Comparison of ENCODE assay signal across 9 mouse cellular contexts in the genomic region with DNA sequence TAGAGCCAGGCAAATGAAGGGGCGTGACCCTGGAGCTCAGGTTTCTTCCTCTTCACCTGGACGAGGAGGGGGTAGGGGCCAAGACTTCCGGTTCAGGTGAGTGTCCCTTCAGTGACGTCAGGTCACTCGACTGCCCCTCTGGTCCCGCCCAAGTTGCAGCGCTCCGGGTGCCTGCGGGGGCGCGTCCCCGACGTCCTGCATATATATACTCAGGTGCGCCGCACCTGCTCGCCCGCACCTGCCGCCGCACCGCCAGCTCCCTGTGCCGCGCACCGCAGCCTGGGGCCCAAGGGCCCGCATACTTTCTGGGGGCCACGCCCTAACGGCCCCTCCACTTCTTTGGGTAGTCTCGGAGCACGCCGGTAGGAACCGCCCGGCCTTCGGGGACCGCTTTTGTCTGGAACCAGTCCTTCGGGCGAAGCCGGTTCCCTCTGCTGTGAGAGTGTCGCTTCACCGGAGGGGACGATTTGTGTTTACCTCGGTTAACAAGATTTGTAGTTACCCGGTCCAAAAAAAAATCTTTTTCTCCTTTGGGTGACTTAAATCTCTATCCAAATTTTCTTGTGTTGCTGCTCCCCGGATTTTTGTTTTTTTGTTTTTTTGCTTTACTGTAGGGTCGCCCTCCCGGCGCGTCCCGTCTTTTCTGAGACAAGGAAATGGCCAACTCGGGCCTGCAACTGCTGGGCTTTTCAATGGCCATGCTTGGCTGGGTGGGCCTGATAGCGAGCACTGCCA. TPM values are rescaled to one million over a fixed set of nuclear protein-coding genes. Genes with fewer than 3 reads are reported as not detected.
DNase-seq lines count a peak whose midpoint lies in the region; ATAC-seq and TF ChIP-seq lines count a peak whose summit lies in the region.
"Had no signal": no experiment of that assay in that cellular context is flagged by ENCODE, and none has a peak within 500 bp of the region (broad histone marks: within the 10 kb centered on the region; RNA-seq: fewer than 3 reads in every experiment).

No protein-coding gene starts in this region.

- H3K4me1 ChIP-seq in heart, postnatal 0 days (ENCODE audit: control insufficient read depth, insufficient read depth) = 0 out of 2 replicates have a peak, but pooled peaks cover 10% of the 10 kb centered on the region
- H3K4me1 ChIP-seq in heart, adult 2 months (ENCODE audit: control insufficient read depth, insufficient read depth, low read length) = peaks cover 2% of the 10 kb centered on the region; the same call in 1 of the 2 replicates
- peaks cover 29% of the 10 kb centered on the region for H3K4me1 ChIP-seq in liver, embryonic 15.5 days (replicated peaks)

- no peaks in the 10 kb centered on the region for H3K79me2 ChIP-seq in heart, adult 2 months (replicated peaks; ENCODE audit: control insufficient read depth, insufficient read depth, low read length)

- 5% methylated on average over 48 of the region's 49 CpGs for WGBS in heart, postnatal 0 days
- 10% methylated on average over 49 of the region's 49 CpGs for WGBS in heart, adult 2 months
- 4% methylated on average over 49 of the region's 49 CpGs for WGBS in liver, embryonic 15.5 days (ENCODE audit: insufficient replicate concordance)

- H3K36me3 ChIP-seq in heart, postnatal 0 days (replicated peaks; ENCODE audit: control insufficient read depth, insufficient read depth, low read length) = peaks cover 25% of the 10 kb centered on the region
- no peaks in the 10 kb centered on the region for H3K36me3 ChIP-seq in heart, adult 2 months (ENCODE audit: control insufficient read depth, insufficient read depth, low read length)
- H3K36me3 ChIP-seq in liver, embryonic 15.5 days (replicated peaks) = peaks cover 24% of the 10 kb centered on the region

- H3K4me3 ChIP-seq in heart, postnatal 0 days (ENCODE audit: low read depth, low read length) = peak overlapping the region; percentile 44
- H3K4me3 ChIP-seq in heart, adult 2 months = no peak overlapping the region
- peak overlapping the region; percentile 47 for H3K4me3 ChIP-seq in liver, embryonic 15.5 days (replicated peaks)

- peaks cover 52% of the 10 kb centered on the region for H3K27me3 ChIP-seq in heart, postnatal 0 days (ENCODE audit: control insufficient read depth, insufficient read depth, low read length)
- H3K27me3 ChIP-seq in heart, adult 2 months (ENCODE audit: control insufficient read depth, insufficient read depth, low read length) = peaks cover 11% of the 10 kb centered on the region
- peaks cover 79% of the 10 kb centered on the region for H3K27me3 ChIP-seq in liver, embryonic 15.5 days

- no peak overlapping the region for H3K27ac ChIP-seq in heart, postnatal 0 days (ENCODE audit: low read depth)
- H3K27ac ChIP-seq in heart, adult 2 months = no peak overlapping the region
- no peak overlapping the region for H3K27ac ChIP-seq in liver, embryonic 15.5 days (replicated peaks)

- no peak overlapping the region for H3K9ac ChIP-seq in heart, postnatal 0 days (replicated peaks; ENCODE audit: low read depth, low read length)
- H3K9ac ChIP-seq in heart, adult 2 months (ENCODE audit: low read depth, low read length) = no peak overlapping the region
- no peak overlapping the region for H3K9ac ChIP-seq in liver, embryonic 15.5 days

- no peak for TF ChIP-seq CTCF in heart, postnatal 0 days (IDR thresholded peaks at IDR 0.05; ENCODE audit: low read depth)
- no peak for TF ChIP-seq CTCF in heart, adult 2 months (IDR thresholded peaks at IDR 0.05)

- peak overlapping the region; percentile 65; the same call in 1 of the 2 replicates for H3K4me2 ChIP-seq in heart, postnatal 0 days (ENCODE audit: low read depth, low read length)
- H3K4me2 ChIP-seq in liver, embryonic 15.5 days = peak overlapping the region; percentile 74

- H3K9me3 ChIP-seq in heart, postnatal 0 days (replicated peaks; ENCODE audit: control insufficient read depth, low read length) = no peaks in the 10 kb centered on the region
- H3K9me3 ChIP-seq in liver, embryonic 15.5 days (replicated peaks) = no peaks in the 10 kb centered on the region

- intact Hi-C loops in heart, adult 2 months (cut with DNase I) = no loop called here

- no peak for TF ChIP-seq EP300 in heart, postnatal 0 days (IDR thresholded peaks at IDR 0.05; ENCODE audit: low read depth)
- TF ChIP-seq EP300 in heart, adult 2 months (IDR thresholded peaks at IDR 0.05; ENCODE audit: insufficient read depth, low read depth, low read length) = no peak

- ATAC-seq in heart, postnatal 0 days (ENCODE audit: insufficient read depth, low read depth) = no peak
- no peak for ATAC-seq in liver, embryonic 15.5 days (ENCODE audit: insufficient read depth)
- no peak for ATAC-seq in megakaryocyte progenitor cell, adult 5-6 weeks (replicated peaks; ENCODE audit: poor library complexity)

- TF ChIP-seq POLR2A in heart, adult 2 months (IDR thresholded peaks at IDR 0.05; ENCODE audit: insufficient read depth, low read depth, low read length) = no peak

- no peak for DNase-seq in heart, postnatal 0 days (ENCODE audit: low spot score)
- DNase-seq in heart, adult 2 months = no peak
- DNase-seq in induced T-regulatory cell, adult 2 months (ENCODE audit: low read depth) = peak; percentile 35
- DNase-seq in retina, embryonic 14.5 days (ENCODE audit: low spot score) = peak; percentile 22
- no peak for DNase-seq in cerebellum, postnatal 25 days
- no peak for DNase-seq in layer of hippocampus, adult 9-10 months (ENCODE audit: low spot score)

RNA-seq across cellular contexts. Expression of gene Cldn7, which starts 0.9 kb away (rescaled TPM):
- total RNA-seq in heart, postnatal 0 days (2014; rRNA removed; ENCODE audit: low replicate concordance) = 0.93 TPM in 1 of 2 replicates, not detected in the other
- 0.64 and 1.8 TPM in 2 replicates for polyA plus RNA-seq in heart, postnatal 0 days (2015; fragmentation: Nextera tagmentation; extraction: Ambion mirVana)
- not detected for total RNA-seq in heart, adult 2 months (2021)
- polyA plus RNA-seq in heart, adult 2 months (2012; rRNA removed) = 0.50 and 3.5 TPM in 2 replicates
- polyA plus RNA-seq in liver, embryonic 15.5 days (2015; fragmentation: Nextera tagmentation; extraction: Ambion mirVana) = 4.5 and 6.6 TPM in 2 replicates
- total RNA-seq in megakaryocyte progenitor cell, adult 5-6 weeks (2015) = not detected in 2 replicates
- total RNA-seq in megakaryocyte progenitor cell, adult 5-6 weeks (2017) = not detected in 2 replicates

RNA-seq across cellular contexts. Expression of gene Ctdnep1, which starts 15.5 kb away (rescaled TPM):
- total RNA-seq in heart, postnatal 0 days (2014; rRNA removed; ENCODE audit: low replicate concordance) = 43.0 and 45.6 TPM in 2 replicates
- 24.8 and 25.5 TPM in 2 replicates for polyA plus RNA-seq in heart, postnatal 0 days (2015; fragmentation: Nextera tagmentation; extraction: Ambion mirVana)
- 100 to 1,000 TPM; 143 to 144 TPM for total RNA-seq in heart, adult 2 months (2021)
- 138 and 190 TPM in 2 replicates for polyA plus RNA-seq in heart, adult 2 months (2012; rRNA removed)
- 8.9 and 11.9 TPM in 2 replicates for polyA plus RNA-seq in liver, embryonic 15.5 days (2015; fragmentation: Nextera tagmentation; extraction: Ambion mirVana)
- total RNA-seq in megakaryocyte progenitor cell, adult 5-6 weeks (2015) = 131 and 135 TPM in 2 replicates
- total RNA-seq in megakaryocyte progenitor cell, adult 5-6 weeks (2017) = 28.7 and 33.7 TPM in 2 replicates

RNA-seq across cellular contexts. Expression of gene Elp5, which starts 16.9 kb away (rescaled TPM):
- 77.7 and 108 TPM in 2 replicates for total RNA-seq in heart, postnatal 0 days (2014; rRNA removed; ENCODE audit: low replicate concordance)
- 89.8 and 96.1 TPM in 2 replicates for polyA plus RNA-seq in heart, postnatal 0 days (2015; fragmentation: Nextera tagmentation; extraction: Ambion mirVana)
- total RNA-seq in heart, adult 2 months (2021) = 10 to 100 TPM; 39.0 to 42.2 TPM
- polyA plus RNA-seq in heart, adult 2 months (2012; rRNA removed) = 61.6 and 78.5 TPM in 2 replicates
- 58.1 and 60.5 TPM in 2 replicates for polyA plus RNA-seq in liver, embryonic 15.5 days (2015; fragmentation: Nextera tagmentation; extraction: Ambion mirVana)
- total RNA-seq in megakaryocyte progenitor cell, adult 5-6 weeks (2015) = 110 and 129 TPM in 2 replicates
- total RNA-seq in megakaryocyte progenitor cell, adult 5-6 weeks (2017) = 57.5 and 66.1 TPM in 2 replicates

RNA-seq across cellular contexts. Expression of gene Slc2a4, which starts 17.4 kb away (rescaled TPM):
- 235 and 267 TPM in 2 replicates for total RNA-seq in heart, postnatal 0 days (2014; rRNA removed; ENCODE audit: low replicate concordance)
- polyA plus RNA-seq in heart, postnatal 0 days (2015; fragmentation: Nextera tagmentation; extraction: Ambion mirVana) = 89.2 and 89.7 TPM in 2 replicates
- total RNA-seq in heart, adult 2 months (2021) = 100 to 1,000 TPM; 363 to 456 TPM
- 516 and 737 TPM in 2 replicates for polyA plus RNA-seq in heart, adult 2 months (2012; rRNA removed)
- polyA plus RNA-seq in liver, embryonic 15.5 days (2015; fragmentation: Nextera tagmentation; extraction: Ambion mirVana) = 19.9 and 22.1 TPM in 2 replicates
- 0.22 TPM in 1 of 2 replicates, not detected in the other for total RNA-seq in megakaryocyte progenitor cell, adult 5-6 weeks (2015)
- not detected in 2 replicates for total RNA-seq in megakaryocyte progenitor cell, adult 5-6 weeks (2017)
- total RNA-seq: hematopoietic stem cell, adult 5-6 weeks had no signal

RNA-seq across cellular contexts. Expression of gene Gabarap, which starts 25.5 kb away (rescaled TPM):
- 208 and 305 TPM in 2 replicates for total RNA-seq in heart, postnatal 0 days (2014; rRNA removed; ENCODE audit: low replicate concordance)
- polyA plus RNA-seq in heart, postnatal 0 days (2015; fragmentation: Nextera tagmentation; extraction: Ambion mirVana) = 472 and 510 TPM in 2 replicates
- total RNA-seq in heart, adult 2 months (2021) = 100 to 1,000 TPM; 284 to 340 TPM
- 469 and 750 TPM in 2 replicates for polyA plus RNA-seq in heart, adult 2 months (2012; rRNA removed)
- polyA plus RNA-seq in liver, embryonic 15.5 days (2015; fragmentation: Nextera tagmentation; extraction: Ambion mirVana) = 252 and 262 TPM in 2 replicates
- 387 and 444 TPM in 2 replicates for total RNA-seq in megakaryocyte progenitor cell, adult 5-6 weeks (2015)
- total RNA-seq in megakaryocyte progenitor cell, adult 5-6 weeks (2017) = 242 and 274 TPM in 2 replicates

Comparison
In these comparisons a context has a peak if more than half of its experiments do, and no peak if none do; other contexts are left out.
1. DNase-seq: peak in induced T-regulatory cell, adult 2 months (single experiment) and retina, embryonic 14.5 days (single experiment); none in heart, postnatal 0 days (single experiment), heart, adult 2 months (0 of 2), cerebellum, postnatal 25 days (0 of 2) and layer of hippocampus, adult 9-10 months (single experiment).